Mouse (Mus musculus): ENCODE measurements at regions not wholly inside any gene's neighbourhood (a gene's known extent, or its start where the extent isn't known, plus 50 kb on each side); places are given as distances from the start of the nearest gene placed in this dataset.

DNA sequence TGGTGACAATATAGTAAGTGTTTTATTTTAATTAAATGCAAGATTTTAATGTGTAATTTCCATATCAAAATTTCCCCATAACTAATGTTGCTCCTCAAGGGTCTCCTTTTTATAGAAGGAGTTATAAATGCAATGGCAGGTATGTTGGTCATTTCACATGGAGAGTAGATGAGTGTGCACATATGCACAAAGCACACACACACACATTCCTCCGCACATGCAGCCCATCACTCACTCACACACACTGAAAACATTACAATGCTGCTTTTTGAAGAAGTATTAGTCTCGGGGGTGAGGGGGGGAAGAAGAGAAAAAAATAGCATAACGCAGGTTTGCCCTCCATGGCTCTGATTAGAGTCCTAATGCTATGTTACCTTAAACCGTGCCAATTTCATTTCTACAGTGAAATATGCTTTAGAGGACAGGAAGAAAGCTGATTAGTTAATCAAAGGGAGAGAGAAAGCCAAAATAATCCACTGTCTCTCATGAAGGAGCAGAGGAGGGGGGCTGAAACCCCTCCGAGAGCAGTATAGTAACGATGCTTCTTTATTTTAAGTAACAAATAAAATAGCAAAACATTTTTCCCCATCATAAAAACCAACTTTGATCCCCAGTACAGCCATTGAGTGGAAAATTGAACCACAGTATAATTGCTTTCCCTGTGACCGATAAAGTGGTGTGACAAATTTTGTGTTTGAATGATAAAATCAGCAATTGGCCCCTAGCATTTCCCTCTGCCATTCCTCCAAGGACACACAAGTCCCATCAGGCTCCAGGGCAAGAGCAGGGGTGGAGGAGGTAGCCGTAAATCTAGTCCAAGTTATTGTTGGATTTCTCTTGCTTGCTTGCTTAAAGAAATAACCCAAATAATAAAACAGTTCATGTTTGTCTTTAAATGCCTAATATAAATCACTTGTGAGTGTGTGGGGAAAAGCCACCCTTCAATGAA is 465.0 kb downstream of the Tfap2b start:
- Histone ChIP-seq H3K27me3 (no peaks in the 10 kb centered on the region), H3K4me1 (replicated peaks) (peaks cover 15% of the 10 kb centered on the region; the same call in 1 of the 2 replicates), H3K4me3 (no peak overlapping the region), H3K9ac (no peak overlapping the region), H3K4me2 (no peak overlapping the region), H3K27ac (no peak overlapping the region), H3K9me3 (no peaks in the 10 kb centered on the region), H3K36me3 (no peaks in the 10 kb centered on the region)
- peak; percentile 39; the same call in 1 of the 2 replicates for ATAC-seq (ENCODE audit: low FRiP score)
- 59% methylated on average over 8 of the region's 8 CpGs for WGBS

DNA sequence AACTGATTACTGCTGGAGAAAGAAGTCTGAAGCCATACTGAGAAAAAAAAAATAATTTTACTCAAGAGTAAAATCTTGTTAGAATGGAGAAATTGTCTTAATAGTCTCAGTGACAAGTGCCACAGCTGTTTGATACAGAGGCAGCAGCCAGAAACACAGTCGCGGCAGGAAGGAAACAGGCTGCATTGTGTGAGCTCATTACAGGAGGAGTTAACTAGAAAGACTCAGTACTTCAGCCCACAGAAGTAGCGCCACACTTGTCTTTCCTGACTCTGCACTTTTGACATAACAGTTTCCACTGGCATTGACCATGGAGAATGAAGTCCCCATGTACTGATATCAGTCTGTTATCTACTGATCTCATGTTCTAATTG is 465.7 kb downstream of the Tfap2b start:
- no peak overlapping the region for H3K4me2 ChIP-seq
- ATAC-seq (ENCODE audit: low FRiP score): no peak
- no peaks in the 10 kb centered on the region for H3K36me3 ChIP-seq
- H3K9ac ChIP-seq: no peak overlapping the region
- H3K27me3 ChIP-seq: no peaks in the 10 kb centered on the region
- WGBS: 33% methylated on average over 3 of the region's 3 CpGs
- H3K9me3 ChIP-seq: no peaks in the 10 kb centered on the region
- no peak overlapping the region for H3K4me3 ChIP-seq
- H3K27ac ChIP-seq: no peak overlapping the region
- peaks cover 15% of the 10 kb centered on the region; the same call in 1 of the 2 replicates for H3K4me1 ChIP-seq (replicated peaks)

DNA sequence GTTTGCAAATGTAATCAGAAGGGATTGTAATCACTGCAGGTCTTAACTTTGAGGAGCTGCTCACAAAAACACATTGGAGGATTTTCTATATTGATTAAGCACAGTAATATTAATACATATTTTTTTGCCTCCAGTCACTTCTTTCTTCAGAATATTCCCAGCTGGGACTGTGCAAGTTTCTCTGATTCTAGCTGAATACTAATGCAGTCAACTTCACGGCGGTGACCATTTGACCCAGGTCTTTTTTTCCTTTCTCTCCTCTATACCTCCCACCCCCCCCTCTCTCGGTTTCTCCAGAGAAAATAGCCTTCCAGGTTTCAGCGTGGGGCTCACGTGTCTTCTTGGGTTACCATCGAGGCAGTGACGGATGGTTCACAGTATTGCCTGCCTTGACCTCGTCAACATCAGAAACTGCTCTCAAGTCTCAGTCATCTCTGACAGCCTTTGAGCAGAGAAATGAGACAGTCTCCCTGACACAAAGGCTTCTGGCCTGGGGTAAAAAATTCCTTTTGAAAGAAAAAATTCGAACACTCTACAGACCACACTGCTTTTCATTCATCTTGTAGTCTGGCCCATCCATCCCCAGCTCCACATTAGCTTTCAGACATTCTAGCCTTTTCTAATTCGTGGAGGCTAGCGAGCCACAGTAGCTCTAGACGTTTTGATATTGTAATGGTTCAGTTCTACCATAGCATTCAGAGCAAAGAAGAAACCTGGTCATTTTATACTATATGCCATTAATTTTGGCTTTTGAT is 472.5 kb downstream of the Tfap2b start:
- Histone ChIP-seq H3K4me1 (replicated peaks) (no peaks in the 10 kb centered on the region), H3K4me3 (no peak overlapping the region), H3K36me3 (no peaks in the 10 kb centered on the region), H3K27me3 (no peaks in the 10 kb centered on the region), H3K9ac (no peak overlapping the region), H3K4me2 (no peak overlapping the region), H3K27ac (no peak overlapping the region), H3K9me3 (no peaks in the 10 kb centered on the region)
- 27% methylated on average over 12 of the region's 12 CpGs for WGBS
- ATAC-seq (ENCODE audit: low FRiP score): no peak

All from hindbrain, embryonic 13.5 days (tissue).